Mouse (Mus musculus) CD4-positive helper T cell, adult 2 months (primary cell): ENCODE measurements around the gene Olfr70.

Experiments used
- DNase-seq: peaks from one replicate; pipeline ENCODE4 v3.0.0-alpha.2; 2012; ENCODE audit warnings: low read depth, missing footprints, low spot score

Gene Olfr70

GRCm38 (mm10) chr4:43711821-43712220, 11.2 kb upstream of the Olfr70 start:
- DNase-seq = peak; percentile 64

- no peak for DNase-seq
Observed at GRCm38 (mm10) chr4:43709869-43710268, 9.3 kb upstream of the Olfr70 start, which contains the start of gene Olfr71. TSS of gene Olfr71 (minus strand) at chr4:43710255.

- no peak for DNase-seq
Observed at GRCm38 (mm10) chr4:43705991-43706390, 5.4 kb upstream of the Olfr70 start.

GRCm38 (mm10) chr4:43703851-43704250, 3.2 kb upstream of the Olfr70 start:
- no peak for DNase-seq

GRCm38 (mm10) chr4:43703439-43703838, 2.8 kb upstream of the Olfr70 start:
- no peak for DNase-seq

GRCm38 (mm10) chr4:43696561-43696960, 4.0 kb downstream of the Olfr70 start:
- DNase-seq = no peak

- no peak for DNase-seq
Observed at GRCm38 (mm10) chr4:43695249-43695671, 5.3 kb downstream of the Olfr70 start.

GRCm38 (mm10) chr4:43694439-43695248, 6.0 kb downstream of the Olfr70 start:
- DNase-seq = no peak

- DNase-seq = no peak
Observed at GRCm38 (mm10) chr4:43693806-43694241, 6.8 kb downstream of the Olfr70 start.

GRCm38 (mm10) chr4:43691026-43691425, 9.6 kb downstream of the Olfr70 start:
- DNase-seq = no peak

- DNase-seq = no peak
Observed at GRCm38 (mm10) chr4:43690021-43690420, 10.6 kb downstream of the Olfr70 start.

- DNase-seq = no peak
Observed at GRCm38 (mm10) chr4:43679416-43680043, 21.1 kb downstream of the Olfr70 start.

GRCm38 (mm10) chr4:43678541-43678940, 22.1 kb downstream of the Olfr70 start:
- DNase-seq = no peak

GRCm38 (mm10) chr4:43675608-43676007, 25.0 kb downstream of the Olfr70 start:
- no peak for DNase-seq

- no peak for DNase-seq
Observed at GRCm38 (mm10) chr4:43674974-43675373, 25.6 kb downstream of the Olfr70 start.

GRCm38 (mm10) chr4:43673703-43674102, 26.9 kb downstream of the Olfr70 start:
- no peak for DNase-seq

- peak; percentile 77 for DNase-seq
Observed at GRCm38 (mm10) chr4:43672070-43672469, 28.5 kb downstream of the Olfr70 start.

GRCm38 (mm10) chr4:43669428-43669794, 31.2 kb downstream of the Olfr70 start:
- DNase-seq = no peak

GRCm38 (mm10) chr4:43668782-43669427, 31.7 kb downstream of the Olfr70 start, which contains the start of the genes Tmem8b and Fam221b:
TSS of gene Tmem8b (plus strand) at chr4:43668971.
TSS of gene Fam221b (minus strand) at chr4:43669145.
- DNase-seq = peak; percentile 88

GRCm38 (mm10) chr4:43666412-43666811, 34.2 kb downstream of the Olfr70 start:
- DNase-seq = no peak

- DNase-seq = peak; percentile 16
Observed at GRCm38 (mm10) chr4:43657146-43657545, 43.5 kb downstream of the Olfr70 start.
